Mouse (Mus musculus): Measurements from ENCODE around the gene Carnmt1. TPM values are rescaled to one million over a fixed set of nuclear protein-coding genes. Genes with fewer than 3 reads are reported as not detected.

The Carnmt1 gene
- polyA plus RNA-seq, 1 experiment from 2014 or later, result 15.5 TPM

DNA sequence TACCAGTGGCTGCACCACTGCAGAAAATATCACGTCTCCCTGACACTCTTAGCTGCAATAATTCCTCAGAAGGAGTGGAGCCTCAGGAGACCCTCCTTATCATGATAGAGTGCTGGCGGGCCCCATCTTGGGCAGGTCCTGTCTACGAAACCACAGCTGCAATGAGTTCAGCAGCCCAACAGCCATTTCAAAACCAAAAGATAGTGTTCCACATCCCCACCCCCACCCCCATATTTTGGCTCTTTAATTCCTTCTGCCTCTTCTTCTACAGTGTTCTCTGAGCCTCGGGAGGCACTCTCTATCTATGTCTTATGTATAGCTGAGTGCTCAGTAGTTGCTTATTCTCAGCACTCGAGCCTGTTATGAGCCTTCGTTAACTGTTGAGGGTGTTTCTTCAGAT lies 20.1 kb upstream of the Carnmt1 start:
- no peak overlapping the region for H3K27ac ChIP-seq (ENCODE audit: low read depth, low read length)
- TF ChIP-seq CTCF (IDR thresholded peaks at IDR 0.05; ENCODE audit: low read depth), result no peak
- no peak overlapping the region for H3K9ac ChIP-seq (ENCODE audit: low read depth, low read length)
- H3K9me3 ChIP-seq (ENCODE audit: control insufficient read depth), result no peaks in the 10 kb centered on the region
- 73% methylated on average over 6 of the region's 6 CpGs for WGBS
- ATAC-seq, result no peak
- no peaks in the 10 kb centered on the region for H3K36me3 ChIP-seq (ENCODE audit: control insufficient read depth, insufficient read depth)
- no peaks in the 10 kb centered on the region for H3K27me3 ChIP-seq (replicated peaks; ENCODE audit: control insufficient read depth, insufficient read depth, low read length)
- no peaks in the 10 kb centered on the region for H3K4me1 ChIP-seq (replicated peaks; ENCODE audit: control insufficient read depth, insufficient read depth, low read length)
- no peak overlapping the region for H3K4me3 ChIP-seq (ENCODE audit: low read depth, low read length)
- H3K4me2 ChIP-seq (replicated peaks; ENCODE audit: low read depth), result no peak overlapping the region

DNA sequence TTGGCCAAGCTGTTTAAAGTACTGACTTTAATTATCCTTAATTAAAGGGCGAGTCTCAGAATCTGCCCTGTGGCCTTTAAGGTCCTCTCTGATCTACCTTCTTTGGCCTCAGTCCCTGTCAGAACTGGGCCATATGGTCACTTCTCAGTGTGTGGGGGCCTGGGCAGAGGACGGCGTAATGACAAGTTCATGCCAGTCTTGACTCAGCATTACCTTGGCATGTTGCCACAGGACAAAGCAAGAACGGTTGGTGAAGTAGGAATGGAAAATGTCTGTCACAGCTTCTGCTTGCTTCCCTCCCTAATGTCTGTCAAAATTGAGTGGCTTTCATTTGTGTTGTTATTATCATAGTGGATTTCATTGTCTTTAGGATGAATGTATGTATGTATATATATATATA lies 18.0 kb upstream of the Carnmt1 start:
- no peak for ATAC-seq
- Histone ChIP-seq H3K4me2 (replicated peaks; ENCODE audit: low read depth) (no peak overlapping the region), H3K36me3 (ENCODE audit: control insufficient read depth, insufficient read depth) (no peaks in the 10 kb centered on the region), H3K27me3 (replicated peaks; ENCODE audit: control insufficient read depth, insufficient read depth, low read length) (no peaks in the 10 kb centered on the region), H3K9me3 (ENCODE audit: control insufficient read depth) (no peaks in the 10 kb centered on the region), H3K4me3 (ENCODE audit: low read depth, low read length) (no peak overlapping the region), H3K9ac (ENCODE audit: low read depth, low read length) (no peak overlapping the region), H3K4me1 (replicated peaks; ENCODE audit: control insufficient read depth, insufficient read depth, low read length) (no peaks in the 10 kb centered on the region), H3K27ac (ENCODE audit: low read depth, low read length) (no peak overlapping the region)
- no peak for TF ChIP-seq CTCF (IDR thresholded peaks at IDR 0.05; ENCODE audit: low read depth)
- 74% methylated on average over 4 of the region's 4 CpGs for WGBS

DNA sequence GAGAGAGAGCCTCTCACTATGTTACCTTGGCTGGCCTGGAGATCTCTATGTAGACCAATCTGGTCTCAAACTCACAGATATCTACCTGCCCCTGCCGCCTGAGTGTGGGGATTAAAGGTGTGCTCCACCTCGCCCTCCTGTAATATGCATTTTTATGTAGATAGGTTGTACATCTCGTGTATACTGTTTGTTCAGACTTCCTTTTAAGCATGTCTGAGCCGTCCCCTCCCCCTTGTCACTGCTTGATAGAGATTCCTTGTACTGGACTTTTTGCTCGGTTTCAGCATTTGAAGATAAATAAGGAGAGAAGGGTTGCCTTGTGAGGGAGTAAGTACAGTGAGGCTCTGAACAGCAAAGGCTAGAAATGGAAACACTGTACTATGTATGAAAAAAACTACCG lies 17.5 kb upstream of the Carnmt1 start:
- no peak for ATAC-seq
- no peak overlapping the region for H3K9ac ChIP-seq (ENCODE audit: low read depth, low read length)
- no peak overlapping the region for H3K4me3 ChIP-seq (ENCODE audit: low read depth, low read length)
- TF ChIP-seq CTCF (IDR thresholded peaks at IDR 0.05; ENCODE audit: low read depth), result no peak
- no peaks in the 10 kb centered on the region for H3K4me1 ChIP-seq (replicated peaks; ENCODE audit: control insufficient read depth, insufficient read depth, low read length)
- no peak overlapping the region for H3K4me2 ChIP-seq (replicated peaks; ENCODE audit: low read depth)
- no peaks in the 10 kb centered on the region for H3K36me3 ChIP-seq (ENCODE audit: control insufficient read depth, insufficient read depth)
- WGBS, result 71% methylated on average over 6 of the region's 6 CpGs
- no peaks in the 10 kb centered on the region for H3K9me3 ChIP-seq (ENCODE audit: control insufficient read depth)
- no peaks in the 10 kb centered on the region for H3K27me3 ChIP-seq (replicated peaks; ENCODE audit: control insufficient read depth, insufficient read depth, low read length)
- no peak overlapping the region for H3K27ac ChIP-seq (ENCODE audit: low read depth, low read length)

DNA sequence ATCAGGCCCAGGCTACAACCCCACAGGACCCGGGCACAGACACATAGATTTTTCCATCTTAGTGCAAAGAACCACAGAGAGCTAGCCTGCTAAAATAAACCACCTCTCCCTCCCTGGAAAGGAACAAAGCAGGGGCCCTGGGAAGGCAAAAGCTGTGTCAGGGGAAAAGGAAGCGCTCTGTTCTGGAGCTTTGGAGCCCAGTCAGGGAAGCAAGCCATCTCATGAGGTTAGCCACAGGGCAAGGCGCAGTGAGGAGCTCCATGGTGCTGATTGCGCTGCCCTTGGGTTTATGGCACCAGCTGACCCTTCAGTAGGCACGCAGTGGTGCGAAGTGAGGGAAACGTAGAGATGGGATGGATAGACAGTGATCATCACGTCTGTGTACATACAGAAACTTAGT lies 16.2 kb upstream of the Carnmt1 start:
- Histone ChIP-seq H3K36me3 (ENCODE audit: control insufficient read depth, insufficient read depth) (no peaks in the 10 kb centered on the region), H3K4me2 (replicated peaks; ENCODE audit: low read depth) (no peak overlapping the region), H3K27me3 (replicated peaks; ENCODE audit: control insufficient read depth, insufficient read depth, low read length) (no peaks in the 10 kb centered on the region), H3K9me3 (ENCODE audit: control insufficient read depth) (no peaks in the 10 kb centered on the region), H3K9ac (ENCODE audit: low read depth, low read length) (no peak overlapping the region), H3K27ac (ENCODE audit: low read depth, low read length) (no peak overlapping the region), H3K4me3 (ENCODE audit: low read depth, low read length) (no peak overlapping the region), H3K4me1 (replicated peaks; ENCODE audit: control insufficient read depth, insufficient read depth, low read length) (no peaks in the 10 kb centered on the region)
- WGBS, result 82% methylated on average over 8 of the region's 8 CpGs
- no peak for TF ChIP-seq CTCF (IDR thresholded peaks at IDR 0.05; ENCODE audit: low read depth)
- ATAC-seq, result no peak

DNA sequence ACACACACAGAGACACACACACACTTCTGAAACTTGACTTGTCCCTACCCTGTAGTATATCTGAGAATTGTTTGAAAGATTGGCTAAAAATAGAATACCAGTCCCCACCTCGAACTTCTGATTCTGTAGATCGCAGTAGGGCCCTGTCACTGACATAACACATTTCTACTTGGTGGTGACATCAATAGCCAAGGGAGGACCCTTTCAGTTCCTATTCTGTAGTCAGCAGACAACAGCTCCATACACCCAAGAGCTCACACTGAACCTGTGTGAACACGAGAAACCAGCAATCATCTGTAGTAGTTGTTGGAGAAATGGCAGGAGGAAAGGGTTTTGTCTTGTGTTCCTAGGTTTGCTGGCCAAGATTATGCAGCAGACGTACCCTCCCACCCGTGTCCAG lies 15.6 kb upstream of the Carnmt1 start:
- Histone ChIP-seq H3K4me1 (replicated peaks; ENCODE audit: control insufficient read depth, insufficient read depth, low read length) (no peaks in the 10 kb centered on the region), H3K4me2 (replicated peaks; ENCODE audit: low read depth) (no peak overlapping the region), H3K27me3 (replicated peaks; ENCODE audit: control insufficient read depth, insufficient read depth, low read length) (no peaks in the 10 kb centered on the region), H3K9ac (ENCODE audit: low read depth, low read length) (no peak overlapping the region), H3K9me3 (ENCODE audit: control insufficient read depth) (no peaks in the 10 kb centered on the region), H3K4me3 (ENCODE audit: low read depth, low read length) (no peak overlapping the region), H3K27ac (ENCODE audit: low read depth, low read length) (no peak overlapping the region), H3K36me3 (ENCODE audit: control insufficient read depth, insufficient read depth) (no peaks in the 10 kb centered on the region)
- no peak for TF ChIP-seq CTCF (IDR thresholded peaks at IDR 0.05; ENCODE audit: low read depth)
- WGBS, result 73% methylated on average over 5 of the region's 5 CpGs
- no peak for ATAC-seq

DNA sequence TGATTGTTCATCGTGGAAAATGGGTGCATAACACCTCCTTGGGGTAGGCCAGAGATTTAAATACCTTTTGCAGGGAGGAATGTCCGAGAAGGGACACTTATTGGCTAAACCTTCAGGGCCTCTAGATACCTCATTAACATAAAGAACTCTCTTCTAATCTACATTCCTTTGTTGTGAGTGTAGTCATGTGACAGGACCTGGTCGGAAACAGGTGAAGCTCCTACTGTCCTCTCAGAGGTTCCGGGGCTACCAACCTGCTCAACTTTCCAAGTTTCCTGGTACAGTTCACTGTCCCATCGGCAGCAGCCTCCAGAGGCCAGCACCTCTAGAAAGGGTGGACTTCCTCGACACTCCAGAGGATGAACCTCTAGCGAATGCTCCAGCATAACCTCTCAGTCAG lies 14.6 kb upstream of the Carnmt1 start:
- Histone ChIP-seq H3K4me2 (replicated peaks; ENCODE audit: low read depth) (no peak overlapping the region), H3K4me1 (replicated peaks; ENCODE audit: control insufficient read depth, insufficient read depth, low read length) (no peaks in the 10 kb centered on the region), H3K9me3 (ENCODE audit: control insufficient read depth) (no peaks in the 10 kb centered on the region), H3K9ac (ENCODE audit: low read depth, low read length) (no peak overlapping the region), H3K27me3 (replicated peaks; ENCODE audit: control insufficient read depth, insufficient read depth, low read length) (no peaks in the 10 kb centered on the region), H3K4me3 (ENCODE audit: low read depth, low read length) (no peak overlapping the region), H3K27ac (ENCODE audit: low read depth, low read length) (no peak overlapping the region), H3K36me3 (ENCODE audit: control insufficient read depth, insufficient read depth) (no peaks in the 10 kb centered on the region)
- no peak for ATAC-seq
- TF ChIP-seq CTCF (IDR thresholded peaks at IDR 0.05; ENCODE audit: low read depth), result no peak
- 75% methylated on average over 7 of the region's 7 CpGs for WGBS

DNA sequence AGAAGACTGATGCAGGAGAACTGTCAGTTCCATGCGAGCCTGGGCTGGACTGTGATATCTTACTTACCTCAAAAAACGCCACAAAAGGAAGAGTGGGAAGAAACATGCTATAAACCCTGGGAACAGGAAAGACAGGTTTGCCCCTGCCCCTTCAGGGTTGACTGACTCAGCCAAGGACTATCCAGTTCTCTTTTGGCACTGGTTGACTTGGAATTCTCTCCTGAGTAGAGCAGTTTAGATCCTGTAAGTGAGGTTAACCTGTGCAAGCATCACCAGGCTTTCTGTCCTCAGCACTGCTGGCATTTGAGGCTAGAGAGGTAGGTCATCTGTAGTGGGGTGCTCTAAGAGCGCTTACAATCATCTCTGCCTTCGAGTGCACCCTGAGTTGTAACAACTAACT lies 12.1 kb upstream of the Carnmt1 start:
- no peak for ATAC-seq
- no peaks in the 10 kb centered on the region for H3K4me1 ChIP-seq (replicated peaks; ENCODE audit: control insufficient read depth, insufficient read depth, low read length)
- H3K36me3 ChIP-seq (ENCODE audit: control insufficient read depth, insufficient read depth), result no peaks in the 10 kb centered on the region
- 60% methylated on average over 4 of the region's 4 CpGs for WGBS
- TF ChIP-seq CTCF (IDR thresholded peaks at IDR 0.05; ENCODE audit: low read depth), result no peak
- H3K27ac ChIP-seq (ENCODE audit: low read depth, low read length), result no peak overlapping the region
- H3K9ac ChIP-seq (ENCODE audit: low read depth, low read length), result no peak overlapping the region
- H3K27me3 ChIP-seq (replicated peaks; ENCODE audit: control insufficient read depth, insufficient read depth, low read length), result no peaks in the 10 kb centered on the region
- H3K4me3 ChIP-seq (ENCODE audit: low read depth, low read length), result no peak overlapping the region
- H3K4me2 ChIP-seq (replicated peaks; ENCODE audit: low read depth), result no peak overlapping the region
- no peaks in the 10 kb centered on the region for H3K9me3 ChIP-seq (ENCODE audit: control insufficient read depth)
